Mouse (Mus musculus) brain, embryonic 14.5 days (tissue): Measurements from ENCODE around the gene Tgfbr3.

Experiments used
- CTCF ChIP-seq: fragments of 200-500 bp; IDR thresholded peaks from 2 replicates; pipeline ENCODE4 v1.5.1; 2012; ENCODE audit warnings: inconsistent platforms, mild to moderate bottlenecking, moderate library complexity, borderline replicate concordance; ENCODE audit not compliant: insufficient read depth, insufficient read length; ENCODE audit errors: extremely low read depth
- POLR2A ChIP-seq: fragments of 200-500 bp; IDR thresholded peaks from 2 replicates; pipeline ENCODE4 v1.6.1; 2012; ENCODE audit warnings: mild to moderate bottlenecking, inconsistent platforms, borderline replicate concordance; ENCODE audit not compliant: poor library complexity, insufficient read depth, insufficient read length, severe bottlenecking; ENCODE audit errors: extremely low read depth

DNA sequence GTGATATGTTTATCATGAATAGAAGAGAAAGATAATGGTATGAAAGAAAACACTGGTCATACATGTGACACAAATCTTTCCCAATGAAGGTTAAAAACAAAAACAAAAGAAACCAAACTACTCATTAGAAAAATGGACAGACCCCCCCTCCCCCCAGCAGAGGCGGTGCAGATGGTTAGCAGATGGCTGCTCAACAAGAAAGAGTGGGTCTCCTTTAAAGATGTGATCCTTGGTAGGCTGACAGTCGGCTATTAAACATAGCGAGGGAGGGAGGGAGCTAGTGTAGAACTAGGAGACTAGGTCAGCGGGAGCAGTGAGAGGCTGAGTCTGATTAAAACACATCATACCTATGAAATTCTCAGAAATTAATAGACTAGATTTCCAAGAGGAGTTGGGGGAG, 186.5 kb downstream of the Tgfbr3 start:
- TF ChIP-seq CTCF (no peak), POLR2A (no peak)
